Comparison of ENCODE assay signal across 26 mouse cellular contexts in the genomic region with DNA sequence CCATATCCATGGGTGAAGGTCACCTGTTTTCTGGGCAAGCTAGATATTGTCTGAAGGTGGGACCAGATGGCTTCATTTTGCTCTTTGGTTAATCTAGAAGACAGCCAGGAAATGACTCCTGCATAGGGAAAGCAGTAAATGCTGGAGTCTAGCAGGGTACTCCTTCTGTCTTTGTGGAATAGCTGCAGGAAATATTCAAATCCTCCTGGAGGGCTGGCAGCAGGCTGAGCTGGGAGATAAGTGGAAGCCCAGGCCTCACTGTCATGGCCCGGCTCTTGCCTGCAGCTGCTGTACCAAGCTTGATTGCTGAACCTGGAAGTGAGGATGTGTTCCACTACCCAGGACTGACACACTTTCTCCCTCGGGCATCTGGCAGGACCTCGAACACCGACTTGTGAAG.
"Had no signal": no experiment of that assay in that cellular context is flagged by ENCODE, and none has a peak within 500 bp of the region (broad histone marks: within the 10 kb centered on the region; RNA-seq: fewer than 3 reads in every experiment).

No protein-coding gene starts in this region.

- H3K4me2 ChIP-seq: heart, embryonic 11.5 days; hindbrain, embryonic 12.5 days; hindbrain, embryonic 14.5 days; intestine, embryonic 15.5 days; limb, embryonic 13.5 days; limb, embryonic 15.5 days; liver, embryonic 12.5 days had no signal

- DNase-seq: gastrocnemius, adult 2 months; gastrocnemius, postnatal 10 days; gastrocnemius, postnatal 25 days; heart, adult 2 months; heart, postnatal 10 days; heart, postnatal 4 days; kidney, adult 18-20 months; kidney, adult 8-10 months; kidney, postnatal 10 days; kidney, postnatal 25 days; kidney, postnatal 4 days; layer of hippocampus, postnatal 36 days; left cerebral cortex, postnatal 4 days; lung, adult 18-20 months had no signal

- H3K27ac ChIP-seq: gastrocnemius, adult 2 months; heart, adult 2 months; hindbrain, embryonic 10.5 days; hindbrain, embryonic 12.5 days; hindbrain, embryonic 14.5 days; intestine, embryonic 15.5 days; limb, embryonic 13.5 days; limb, embryonic 15.5 days; liver, embryonic 12.5 days; liver, embryonic 14.5 days had no signal

- H3K4me3 ChIP-seq: gastrocnemius, adult 2 months; heart, adult 2 months; hindbrain, embryonic 10.5 days; hindbrain, embryonic 12.5 days; intestine, embryonic 15.5 days; limb, embryonic 13.5 days; limb, embryonic 15.5 days; liver, embryonic 12.5 days had no signal

- H3K9ac ChIP-seq: hindbrain, embryonic 12.5 days; hindbrain, embryonic 14.5 days; intestine, embryonic 15.5 days; limb, embryonic 13.5 days; limb, embryonic 15.5 days; liver, embryonic 12.5 days; liver, embryonic 14.5 days had no signal

- H3K27me3 ChIP-seq: hindbrain, embryonic 12.5 days; intestine, embryonic 15.5 days; limb, embryonic 13.5 days; limb, embryonic 15.5 days; liver, embryonic 12.5 days had no signal

- H3K4me1 ChIP-seq: hindbrain, embryonic 12.5 days; intestine, embryonic 15.5 days; limb, embryonic 13.5 days; limb, embryonic 15.5 days; liver, embryonic 12.5 days had no signal

- H3K36me3 ChIP-seq: hindbrain, embryonic 10.5 days; hindbrain, embryonic 12.5 days; intestine, embryonic 15.5 days; limb, embryonic 13.5 days; limb, embryonic 15.5 days; liver, embryonic 12.5 days had no signal

- ATAC-seq: hindbrain, embryonic 16.5 days; inflammation-experienced regulatory T-cells, adult 6 months; intestine, embryonic 15.5 days; intestine, postnatal 0 days; liver, embryonic 12.5 days had no signal

- H3K9me3 ChIP-seq: hindbrain, embryonic 10.5 days; hindbrain, embryonic 12.5 days; intestine, embryonic 15.5 days; limb, embryonic 13.5 days; limb, embryonic 15.5 days had no signal
